Mouse (Mus musculus) left cerebral cortex, adult 18-20 months (tissue): ENCODE data around the gene Ralgps1. TPM values are rescaled to one million over a fixed set of nuclear protein-coding genes. Genes with fewer than 3 reads are reported as not detected.

Experiments used
- DNase-seq, 2 experiments: peaks; one replicate each; pipeline ENCODE4 v3.0.0; 2021 to 2022; ENCODE audit warnings: low spot score in 2 of 2, mixed read lengths in 1 of 2
- microRNA-seq, 2 experiments: library from miRNA; unstranded; fragments of <30 nt; microRNA quantifications; one replicate each; pipeline ENCODE4 v1.2.0; 2021
- total RNA-seq, 2 experiments: library from RNA; stranded (reverse); gene quantifications; 2 replicates each; pipeline ENCODE4 v1.2.3; 2021

Gene Ralgps1
- total RNA-seq, 2 experiments from 2014 or later: 63.7 to 63.9 TPM

DNA sequence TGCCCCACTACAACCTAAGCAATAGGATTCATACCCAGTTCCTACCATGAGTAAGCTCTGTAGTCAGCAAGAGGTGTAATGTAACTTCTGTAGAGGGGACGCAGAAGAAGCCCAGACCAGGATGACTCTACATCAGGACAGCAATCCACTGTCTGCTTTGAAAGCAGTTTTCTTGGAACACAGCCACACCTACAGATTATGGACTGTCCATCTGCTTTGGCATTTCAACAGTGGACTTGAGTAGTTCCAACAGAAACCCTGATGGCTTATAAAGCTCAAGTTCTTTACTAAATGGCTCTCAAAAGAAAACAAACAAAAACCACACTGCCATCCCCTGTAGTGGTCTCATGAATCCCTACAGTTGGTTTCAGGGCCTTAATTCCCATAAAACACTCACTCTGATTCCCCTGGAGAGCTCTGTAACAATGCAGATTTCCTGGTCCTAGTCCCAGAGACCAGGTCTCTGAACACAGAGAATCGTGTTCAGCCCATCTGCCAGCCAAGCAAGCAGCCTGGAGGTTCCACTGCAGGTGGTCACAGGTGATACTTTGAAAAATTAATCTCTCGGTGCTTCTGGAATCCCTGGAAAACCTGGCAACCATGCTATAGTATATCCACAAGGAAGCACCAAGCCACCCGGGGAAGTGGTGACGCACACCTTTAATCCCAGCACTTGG lies 281.8 kb downstream of the Ralgps1 start:
- DNase-seq: no peak

DNA sequence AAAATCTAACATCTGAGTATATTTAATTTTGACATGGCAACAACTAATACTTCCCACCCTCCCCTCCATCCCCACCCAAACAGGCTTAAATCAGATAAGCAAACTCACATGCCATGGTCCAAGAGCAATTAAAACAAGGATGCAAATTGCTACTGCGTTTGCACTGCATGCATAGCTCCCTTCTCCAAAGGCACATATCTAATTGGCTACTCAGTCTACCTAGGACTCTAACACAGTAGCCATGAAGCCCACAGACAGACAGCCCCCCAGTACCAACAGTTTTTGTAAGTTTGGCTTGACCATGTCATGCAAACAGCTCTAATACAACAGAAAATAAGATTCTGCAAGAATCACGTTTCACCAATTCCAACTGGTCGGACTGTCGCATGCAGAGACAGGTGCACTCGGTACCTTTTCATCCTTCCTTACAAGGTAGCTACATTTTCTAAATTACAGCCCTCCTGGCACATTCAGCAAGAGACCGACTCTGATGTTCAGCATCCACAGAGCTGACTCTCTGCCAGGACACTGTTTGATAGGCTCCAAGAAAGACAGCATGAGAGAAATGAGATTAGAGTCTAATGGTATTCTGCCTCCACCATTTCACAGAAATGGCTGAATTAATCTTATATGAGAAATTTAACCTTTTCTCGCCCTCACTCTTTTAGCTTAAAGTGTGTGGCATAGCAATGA lies 284.5 kb downstream of the Ralgps1 start:
- no peak for DNase-seq

DNA sequence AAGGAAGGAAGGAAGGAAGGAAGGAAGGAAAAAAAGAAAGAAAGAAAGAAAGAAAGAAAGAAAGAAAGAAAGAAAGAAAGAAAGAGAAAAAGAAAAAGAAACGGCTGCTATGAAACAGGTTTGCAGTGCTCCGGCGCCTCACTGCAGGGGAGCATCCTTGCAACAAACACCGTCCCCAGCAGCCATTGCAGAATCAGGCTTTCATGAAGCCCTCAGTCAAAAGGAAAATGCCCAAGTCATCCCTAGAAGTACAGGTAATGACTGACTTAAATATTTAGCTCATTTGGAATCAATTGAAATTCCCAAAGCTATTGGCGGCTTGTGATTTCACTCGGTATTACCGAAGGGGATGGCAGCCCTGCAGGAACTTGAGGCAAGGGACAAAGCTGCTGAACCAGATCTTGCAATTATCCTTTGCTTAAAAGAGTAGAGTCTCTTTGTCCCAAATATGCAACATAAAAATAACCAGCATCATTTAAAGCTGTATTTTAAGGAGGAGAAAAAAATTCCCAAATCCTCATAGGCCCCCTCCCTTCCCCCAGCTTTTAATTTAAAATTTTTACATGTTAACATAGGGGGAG lies 285.2 kb downstream of the Ralgps1 start:
- DNase-seq: no peak

DNA sequence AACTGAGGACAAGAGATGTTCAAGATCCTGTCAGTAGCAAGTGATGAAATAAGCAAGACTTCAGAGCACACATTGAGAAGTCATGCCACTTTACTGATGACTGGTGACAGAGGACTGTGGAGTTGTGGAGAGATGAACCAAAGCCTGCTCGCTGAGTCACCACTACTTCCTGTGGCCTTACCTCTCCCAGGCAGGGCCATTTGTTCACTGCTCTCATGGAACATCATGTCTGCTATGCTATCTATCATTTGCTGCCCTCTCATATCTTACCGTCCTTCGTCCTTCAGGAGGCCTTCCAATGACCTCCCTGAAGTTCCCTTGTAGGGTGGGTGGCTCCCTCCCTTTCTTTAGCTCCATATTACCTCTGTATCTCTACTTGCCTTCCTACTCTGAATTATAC lies 287.1 kb downstream of the Ralgps1 start:
- no peak for DNase-seq

Small RNA genes within 50 kb of the gene (microRNA-seq; reads per million reads assigned to microRNA genes)
- gene Gm25998: 0 reads per million in 2 experiments

Other genes starting within 250 kb of the Ralgps1 start
- 100 to 1,000 TPM; 111 to 112 TPM for gene Garnl3, start 239.8 kb downstream of the Ralgps1 start, total RNA-seq
- gene Angptl2, start 155.4 kb downstream of the Ralgps1 start, total RNA-seq: 1 to 10 TPM; 2.5 TPM
- 10 to 100 TPM; 18.7 to 21.9 TPM for gene Zbtb34, start 59.8 kb upstream of the Ralgps1 start, total RNA-seq
- gene Zbtb43, start 97.1 kb upstream of the Ralgps1 start, total RNA-seq: 10 to 100 TPM; 28.6 to 29.3 TPM